Mouse (Mus musculus) induced T-regulatory cell, adult 2 months (primary cell): ENCODE measurements at regions not wholly inside any gene's neighbourhood (a gene's known extent, or its start where the extent isn't known, plus 50 kb on each side); places are given as distances from the start of the nearest gene placed in this dataset.

ENCODE experiments used
- DNase-seq: peaks from one replicate; pipeline ENCODE4 v3.0.0-alpha.2; 2012; ENCODE audit warnings: low read depth

DNA sequence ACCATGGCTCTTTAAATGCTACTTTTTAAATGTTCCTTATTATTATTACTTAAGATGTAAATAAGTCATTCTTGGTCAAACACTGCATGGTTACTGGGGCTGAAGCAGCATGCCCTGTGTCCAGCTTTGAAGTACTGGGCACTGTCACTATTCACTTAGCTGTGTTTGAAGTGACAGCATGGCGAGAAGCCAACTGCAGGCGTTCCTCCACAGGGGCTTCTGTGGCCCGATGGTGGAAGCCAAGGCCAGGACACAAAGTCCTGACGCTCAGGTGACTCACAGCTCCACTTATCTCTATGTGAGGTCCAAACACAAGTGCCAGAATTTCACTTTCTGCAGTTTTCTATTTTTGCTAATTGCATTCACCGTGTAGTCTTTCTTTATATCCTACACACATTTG is 65.3 kb downstream of the Cdca7 start:
- DNase-seq: no peak

DNA sequence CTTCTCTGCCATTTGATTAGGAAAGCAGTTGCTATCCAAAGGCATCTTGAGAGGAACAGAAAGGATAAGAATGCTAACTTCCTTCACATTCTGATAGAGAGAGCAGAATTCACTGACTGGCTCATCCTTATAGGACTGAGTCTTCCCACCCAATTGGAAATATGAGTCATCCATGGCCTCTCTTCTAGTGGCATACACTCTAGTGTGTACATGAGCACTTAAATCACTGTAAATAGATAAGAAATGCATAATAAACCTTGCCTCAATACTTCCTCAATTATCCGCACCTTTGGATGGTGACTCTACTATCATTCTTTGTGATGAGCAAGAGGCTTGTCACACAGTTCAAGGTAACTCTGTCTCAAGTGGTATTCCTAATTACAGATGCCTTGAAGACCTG is 69.5 kb downstream of the Cdca7 start:
- no peak for DNase-seq

DNA sequence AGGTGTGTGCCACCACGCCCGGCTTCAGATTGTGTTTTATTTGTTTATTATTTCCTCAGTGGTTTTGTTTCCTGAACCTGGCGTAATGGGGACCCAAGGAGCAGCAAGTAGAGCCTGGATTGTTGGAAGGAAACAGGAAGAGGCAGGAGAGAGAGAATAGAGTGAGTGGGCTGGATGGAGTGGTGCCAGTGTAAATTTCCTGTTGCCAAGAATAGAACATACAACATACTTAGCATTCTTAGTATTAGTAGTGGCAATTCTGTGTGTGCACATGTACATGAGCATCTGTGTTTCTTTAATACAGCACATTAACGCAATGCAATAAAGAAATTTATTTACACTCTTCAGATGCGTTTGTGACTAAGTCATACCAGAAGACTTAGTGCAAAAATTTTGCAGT is 70.5 kb downstream of the Cdca7 start:
- DNase-seq: no peak

DNA sequence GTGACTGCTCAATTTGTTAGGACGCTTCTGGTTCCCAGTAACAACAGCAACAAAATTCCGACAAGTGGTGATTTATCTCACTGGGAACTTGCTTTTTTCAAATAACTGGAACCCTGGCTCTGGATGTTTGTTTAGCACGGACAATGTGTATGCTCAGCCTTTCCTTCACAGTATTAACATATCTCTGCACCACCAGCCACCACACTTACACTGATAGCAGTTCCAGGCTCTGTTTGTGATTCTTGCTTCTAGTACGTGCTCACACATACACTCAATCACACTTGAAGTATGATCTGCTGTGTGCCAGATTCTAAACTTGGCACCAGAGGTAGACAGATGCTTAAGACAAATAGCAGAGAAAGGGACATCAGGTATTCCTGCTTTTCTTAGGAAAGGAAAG is 71.0 kb downstream of the Cdca7 start:
- DNase-seq: no peak

DNA sequence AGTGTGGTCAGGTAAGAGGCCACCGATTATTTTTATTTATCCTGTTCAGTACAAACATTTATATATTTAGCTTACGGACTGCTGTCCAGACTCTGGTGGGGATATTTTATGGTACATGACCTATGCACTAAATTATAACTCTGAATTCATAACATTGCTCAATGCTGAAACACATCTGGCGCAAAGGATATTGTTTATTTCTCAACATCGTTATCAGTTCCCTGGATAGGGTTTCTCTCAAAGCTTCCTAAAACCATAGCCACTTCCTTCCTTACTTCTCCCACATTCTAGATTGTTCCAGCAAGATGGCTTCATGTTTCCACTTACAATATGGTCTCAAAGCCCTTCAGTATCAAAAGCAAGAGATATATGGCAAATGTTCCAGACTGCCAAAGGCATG is 75.3 kb downstream of the Cdca7 start:
- no peak for DNase-seq

DNA sequence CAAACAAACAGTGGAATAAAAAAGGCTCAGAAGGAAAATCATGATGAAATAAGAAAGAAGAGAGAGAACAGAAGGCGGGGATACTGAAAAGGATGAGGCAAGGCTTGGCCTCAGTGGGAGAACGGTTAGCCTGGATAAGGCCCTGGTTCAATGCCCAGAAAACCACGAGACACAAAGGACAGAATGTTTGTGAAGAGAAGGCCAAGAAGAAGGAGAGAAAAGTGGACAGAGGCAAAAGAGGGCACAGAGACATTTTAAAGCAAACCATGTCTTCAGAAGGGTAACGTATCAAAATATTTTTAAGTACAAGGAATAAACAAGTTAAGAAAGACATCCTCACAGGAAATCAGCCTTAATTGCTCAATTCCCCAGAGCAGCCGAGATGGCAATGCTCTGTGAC is 78.6 kb downstream of the Cdca7 start:
- DNase-seq: no peak

DNA sequence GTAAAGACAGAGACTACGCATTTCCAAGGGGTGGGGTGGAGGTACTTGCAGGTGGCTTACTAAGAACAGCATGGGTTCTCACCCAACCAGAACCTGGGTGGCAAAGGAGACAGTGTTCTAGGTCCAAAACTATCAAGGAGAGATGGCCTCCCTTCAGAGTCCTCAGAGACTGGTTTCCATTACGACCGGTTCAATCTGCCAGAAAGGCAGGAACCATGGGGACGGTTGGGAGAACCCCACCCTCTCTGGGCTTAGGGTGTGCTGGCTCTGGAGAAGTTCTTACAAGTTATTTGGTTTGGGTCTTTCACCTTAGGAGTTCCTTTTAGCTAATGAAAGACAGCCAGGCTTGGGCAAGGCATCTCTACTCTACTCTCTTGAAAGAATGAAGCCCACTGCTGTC is 79.2 kb downstream of the Cdca7 start:
- DNase-seq: no peak

DNA sequence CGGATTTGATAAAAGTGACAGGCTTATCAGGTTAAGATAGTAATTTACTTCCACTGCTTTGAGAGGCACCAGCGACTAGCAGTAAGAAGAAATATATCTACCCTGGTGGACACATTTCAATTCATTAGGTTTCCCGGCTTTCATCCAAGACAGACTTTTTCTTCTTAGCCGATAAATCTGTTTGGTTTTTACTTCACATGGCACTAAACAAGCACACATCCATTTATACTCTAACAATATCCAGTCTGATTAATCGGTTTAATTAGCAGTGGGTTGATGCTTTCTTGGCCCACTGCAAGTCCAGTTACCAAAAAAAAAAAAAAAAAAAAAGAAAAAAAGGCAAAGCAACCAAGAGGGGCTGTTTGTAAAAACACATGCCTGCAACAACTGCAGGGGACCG is 79.6 kb downstream of the Cdca7 start:
- DNase-seq: no peak

DNA sequence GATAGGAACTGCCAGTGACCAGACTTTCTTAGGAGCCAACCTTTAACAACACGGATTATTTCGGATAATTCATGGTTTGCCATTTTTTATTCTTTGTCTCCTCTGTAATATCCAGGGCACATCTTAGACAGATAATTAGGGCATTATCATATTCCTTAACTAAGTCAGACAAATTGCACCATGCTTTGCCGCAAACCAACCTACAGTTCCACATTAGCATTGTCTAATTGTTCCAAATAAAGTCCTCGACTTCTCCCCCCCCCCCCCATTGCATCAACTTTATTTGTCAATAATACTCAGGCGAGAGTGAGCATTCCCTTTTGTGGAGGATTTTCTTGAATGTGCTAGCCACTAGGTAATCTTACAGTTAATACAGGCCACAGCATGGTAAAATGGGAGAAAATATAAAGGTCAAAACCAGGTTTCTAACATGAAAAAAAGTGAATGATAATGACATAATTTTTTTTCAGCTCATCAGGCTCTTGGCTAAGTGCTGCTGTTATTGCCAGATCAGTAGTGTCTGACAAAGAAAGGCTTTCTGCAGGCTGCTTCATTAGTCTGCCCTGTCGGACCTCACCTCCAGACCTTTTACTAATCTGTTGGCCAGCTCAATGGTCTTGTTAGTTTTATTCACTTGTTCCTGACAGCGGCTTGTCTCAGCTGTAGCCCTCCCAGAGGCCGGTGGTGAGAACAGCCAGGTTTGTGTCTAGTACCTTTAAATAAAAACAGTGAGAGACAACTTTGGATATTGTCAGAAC is 80.3 kb downstream of the Cdca7 start:
- DNase-seq: no peak

DNA sequence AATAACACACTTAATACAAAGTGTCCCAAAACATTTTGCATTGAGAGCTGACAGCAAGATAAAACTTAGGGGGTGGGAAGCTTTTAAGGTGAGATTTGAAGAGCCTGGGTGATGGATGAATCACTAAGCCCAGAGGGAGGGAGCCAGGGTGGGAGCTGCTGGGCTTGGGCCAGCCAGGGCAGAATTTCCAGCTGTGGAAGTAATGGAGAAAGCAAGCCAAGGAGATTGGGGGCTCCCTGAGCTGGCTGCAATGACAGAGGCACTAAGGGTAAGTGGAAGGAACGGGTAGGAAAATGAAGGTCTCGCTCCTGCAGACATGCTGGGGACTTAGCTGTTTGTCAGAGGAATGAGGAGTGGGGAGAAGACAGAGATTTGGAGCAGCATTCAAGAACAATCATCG is 81.2 kb downstream of the Cdca7 start:
- no peak for DNase-seq

DNA sequence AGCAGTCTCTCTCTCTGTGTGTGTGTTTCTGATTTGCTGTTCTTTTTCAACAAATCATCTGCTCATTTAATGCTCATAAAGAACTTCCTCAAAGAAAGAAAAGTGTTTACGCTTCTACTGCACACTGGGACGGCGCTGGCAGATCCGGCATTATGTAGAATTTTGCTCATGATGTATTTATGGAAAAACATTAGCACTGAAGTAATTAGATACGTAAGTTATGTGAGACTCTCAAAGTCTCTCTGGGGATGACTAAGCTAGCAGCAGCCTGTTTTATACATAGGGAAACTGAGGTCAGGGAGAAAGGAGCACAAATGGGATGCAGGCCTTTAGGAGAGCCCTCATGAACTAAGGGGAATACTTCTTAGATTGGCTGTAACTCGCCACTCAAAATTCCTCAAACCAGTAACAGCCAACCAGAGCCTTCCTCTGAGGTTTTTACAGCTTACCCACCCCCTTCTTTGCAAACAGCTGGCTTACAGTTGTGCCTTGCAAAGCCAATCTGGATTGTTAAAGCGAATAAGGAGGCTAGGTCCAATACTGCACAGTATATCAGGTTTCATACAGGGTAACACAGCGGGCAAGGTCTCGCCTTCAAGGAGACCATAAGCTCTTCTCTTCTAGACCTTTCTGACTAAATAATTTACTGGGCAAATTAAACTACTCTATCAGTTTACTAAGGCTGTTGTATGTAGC is 81.8 kb downstream of the Cdca7 start:
- DNase-seq: no peak

DNA sequence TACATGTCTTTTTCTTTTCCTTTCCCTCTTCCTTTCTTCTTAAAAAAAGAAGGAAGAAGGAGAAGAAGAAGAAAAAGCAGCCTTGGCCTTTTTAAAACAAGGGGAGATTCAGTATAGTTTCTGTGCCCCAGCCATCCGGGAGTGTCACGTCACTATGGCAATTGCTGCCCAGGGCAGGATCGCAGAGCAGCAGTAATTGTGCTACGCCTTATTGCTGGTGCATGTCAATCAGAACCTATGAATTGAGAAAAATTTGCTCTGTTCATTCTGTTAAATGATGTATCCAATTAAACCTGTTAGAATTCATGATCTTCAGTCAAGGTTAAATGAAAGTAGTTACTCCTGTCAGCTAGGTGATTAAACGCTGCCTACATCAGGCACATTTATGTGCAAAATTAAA is 85.4 kb downstream of the Cdca7 start:
- DNase-seq: no peak

DNA sequence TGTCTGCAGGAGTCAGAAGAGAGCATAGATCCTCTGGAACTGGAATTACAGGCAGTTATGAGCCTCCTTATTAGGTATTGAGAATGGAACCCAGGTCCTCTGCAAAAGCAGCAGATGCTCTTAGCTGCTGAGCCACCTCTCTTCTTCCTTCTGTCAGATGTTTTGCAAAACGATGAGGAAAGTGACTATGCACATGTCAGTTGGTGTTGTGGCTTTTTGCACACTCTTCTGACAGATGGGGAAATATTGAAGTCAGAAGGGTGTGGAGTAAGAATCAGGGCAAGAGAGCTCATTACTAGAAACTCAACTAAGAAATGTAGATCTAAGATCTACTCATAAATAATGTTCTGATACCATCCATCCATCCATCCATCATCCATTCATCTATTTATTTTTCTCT is 102.4 kb downstream of the Cdca7 start:
- DNase-seq: no peak

DNA sequence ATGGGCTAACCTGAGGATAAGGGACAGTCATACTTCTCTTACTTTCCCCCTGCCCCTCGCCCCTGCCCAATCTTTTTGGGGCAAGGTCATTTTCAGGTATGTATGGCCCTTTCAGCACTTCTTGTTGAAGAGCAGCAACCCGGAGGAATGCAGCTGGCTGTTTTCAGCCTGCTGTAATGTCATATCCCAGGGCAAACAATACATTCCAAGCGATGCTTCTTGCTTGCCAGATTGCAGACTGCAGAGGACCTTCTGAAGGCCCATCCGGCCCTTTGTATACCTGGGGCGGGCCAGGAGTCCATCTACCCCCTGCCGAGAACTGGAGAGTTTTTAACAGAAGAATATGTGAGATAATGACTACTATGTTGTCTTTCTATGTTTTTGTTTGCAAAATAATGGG is 105.2 kb downstream of the Cdca7 start:
- no peak for DNase-seq

DNA sequence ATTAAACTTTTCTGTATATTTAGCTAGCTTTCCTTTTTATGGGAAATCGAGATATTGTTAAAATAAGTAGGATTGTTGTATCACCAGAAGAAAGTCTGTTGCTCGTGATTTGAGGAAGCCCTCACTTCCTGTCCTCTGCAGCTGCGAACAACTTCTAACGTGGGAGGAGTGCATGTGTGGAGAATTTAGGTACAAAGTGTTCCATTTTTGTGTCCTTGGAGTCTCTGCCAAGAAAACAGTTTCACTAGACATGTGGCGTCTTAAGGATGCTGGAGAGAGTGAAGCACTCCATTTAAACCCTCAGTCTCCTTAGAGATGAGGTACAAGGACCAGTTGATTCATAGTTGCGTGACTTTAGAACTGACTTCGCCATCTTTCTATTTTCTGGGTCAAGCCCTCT is 112.9 kb downstream of the Cdca7 start:
- no peak for DNase-seq

DNA sequence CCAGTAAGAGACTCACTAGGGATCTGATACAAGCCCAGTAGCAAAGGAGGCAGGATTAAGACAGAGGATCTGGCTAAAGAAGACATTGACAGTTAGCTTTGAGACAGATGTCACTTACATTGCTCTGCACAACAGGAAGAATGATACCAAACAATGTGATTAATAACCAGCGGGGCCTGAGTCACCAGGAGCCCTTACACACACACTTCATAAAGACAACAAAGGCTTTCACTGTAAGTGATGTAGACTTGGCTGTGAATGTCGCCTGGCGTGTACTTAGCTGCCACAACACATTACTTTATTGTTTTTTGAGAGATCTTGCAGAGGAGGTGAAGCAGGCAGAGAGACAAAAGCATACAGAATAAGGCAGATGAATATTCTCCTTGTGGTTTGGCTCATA is 116.1 kb downstream of the Cdca7 start:
- DNase-seq: no peak

DNA sequence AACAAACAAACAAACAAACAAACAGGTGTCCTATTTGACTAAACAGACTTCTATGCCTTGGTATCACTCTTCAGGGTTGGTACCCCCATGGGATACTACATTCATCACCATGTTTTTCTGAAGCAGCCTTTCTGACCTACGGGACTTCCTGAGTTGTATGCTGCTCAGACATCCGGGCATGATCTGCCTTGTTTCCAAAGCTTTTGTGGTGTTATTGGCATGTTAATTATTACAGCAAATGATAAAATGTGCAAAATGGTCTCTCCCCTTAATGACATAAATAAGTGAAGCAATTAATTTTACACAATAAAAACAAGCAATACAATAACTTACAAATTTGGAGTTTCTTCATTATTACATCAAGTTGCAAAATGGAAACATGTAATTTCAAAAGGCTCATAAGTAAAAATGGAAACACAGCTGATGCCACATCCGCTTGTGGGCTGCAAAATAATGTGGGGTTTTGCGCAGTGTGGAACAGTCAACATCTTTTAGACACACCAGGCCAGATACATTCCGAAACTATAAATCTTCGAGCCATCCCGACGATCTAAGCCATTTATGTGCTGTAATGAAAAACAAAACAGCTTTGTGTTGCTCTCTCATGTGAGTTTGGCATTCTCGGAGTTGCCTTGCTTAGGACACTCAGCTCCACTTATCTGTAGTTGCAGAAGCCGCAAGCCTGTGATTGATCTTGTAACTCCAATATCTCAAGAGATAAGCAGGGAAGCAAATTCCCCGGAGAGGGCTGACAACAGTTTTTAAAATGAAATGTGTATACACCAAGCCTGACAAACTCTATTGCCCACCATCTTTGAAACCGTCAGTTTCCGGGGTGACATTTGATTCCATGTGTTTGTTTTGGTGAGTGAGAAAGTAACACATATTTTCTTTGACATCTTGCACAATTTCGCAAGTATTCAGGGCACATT is 121.3 kb downstream of the Cdca7 start:
- peak; percentile 7 for DNase-seq

DNA sequence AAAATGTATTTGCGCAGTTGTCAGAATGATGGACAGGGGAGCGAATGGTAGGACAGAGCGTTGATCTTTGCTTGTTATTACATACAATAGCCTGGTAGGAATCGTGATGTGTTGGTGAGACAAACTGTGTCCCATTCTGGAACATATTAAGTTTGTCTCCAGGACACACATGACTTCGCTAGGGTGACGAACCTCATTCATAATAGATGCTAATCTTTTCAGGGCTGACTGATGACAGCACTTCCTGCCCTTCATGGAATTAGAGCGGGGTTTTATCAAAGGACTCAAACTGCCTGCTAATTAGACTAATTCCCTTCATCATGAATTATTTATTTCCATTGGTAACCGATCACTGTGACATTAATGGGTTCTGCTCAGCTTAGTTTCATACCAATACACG is 122.0 kb downstream of the Cdca7 start:
- DNase-seq: no peak

DNA sequence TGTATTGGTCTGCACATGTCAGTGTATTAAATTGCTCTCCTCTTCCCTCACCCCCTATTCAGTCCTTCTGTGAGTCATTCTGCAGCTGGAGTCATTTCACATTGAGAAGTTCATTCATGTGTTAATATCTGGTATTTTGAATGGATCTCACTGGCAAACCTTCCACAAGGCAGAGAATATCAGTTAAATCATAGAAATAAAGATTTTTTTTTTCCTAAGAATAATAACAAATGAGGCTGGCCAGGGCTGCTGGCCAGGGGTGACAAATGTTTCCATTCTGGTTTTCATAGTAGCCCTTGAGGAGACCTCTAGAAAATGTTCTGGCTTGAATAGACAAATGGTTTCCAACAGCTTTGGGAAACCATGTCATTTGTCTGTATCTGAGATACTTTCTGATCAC is 124.8 kb downstream of the Cdca7 start:
- DNase-seq: no peak

DNA sequence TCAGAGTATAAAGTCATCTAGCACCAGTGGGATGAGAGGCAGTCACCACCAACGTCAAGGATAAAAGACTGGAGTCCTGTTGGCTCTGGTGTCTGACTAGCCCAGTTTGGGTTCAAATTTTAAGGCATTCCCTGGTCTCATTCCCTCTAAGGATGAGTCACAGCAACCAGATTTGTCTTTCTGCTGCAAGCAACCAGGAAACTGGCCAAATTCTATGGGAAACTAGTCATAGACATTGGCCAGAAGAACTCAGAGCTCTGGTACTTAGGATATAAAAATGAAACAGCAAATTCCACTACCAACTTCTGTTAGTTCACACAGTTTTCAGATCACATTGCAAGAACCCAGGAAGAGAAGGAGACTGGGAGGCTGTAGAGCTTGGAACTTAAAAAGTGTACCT is 126.2 kb downstream of the Cdca7 start:
- no peak for DNase-seq

DNA sequence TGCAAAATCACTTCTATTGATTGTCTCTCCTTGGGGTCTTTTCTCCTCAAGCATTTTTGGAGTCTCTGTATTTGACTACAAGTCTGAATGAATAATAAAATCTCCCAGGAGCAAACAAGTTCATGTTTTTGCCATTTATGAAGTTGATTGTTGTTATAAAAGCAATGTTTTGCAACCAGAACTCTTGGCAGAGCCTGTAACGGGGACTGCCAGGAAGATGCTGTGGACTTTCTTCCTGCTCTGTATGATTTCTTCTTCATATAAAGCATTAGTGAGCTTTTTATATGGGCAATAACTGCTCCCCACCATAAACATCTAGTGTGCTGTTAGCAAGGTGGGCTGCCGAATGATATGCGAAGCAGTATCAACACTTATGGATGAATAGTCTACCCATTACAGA is 136.3 kb downstream of the Cdca7 start:
- DNase-seq: no peak

DNA sequence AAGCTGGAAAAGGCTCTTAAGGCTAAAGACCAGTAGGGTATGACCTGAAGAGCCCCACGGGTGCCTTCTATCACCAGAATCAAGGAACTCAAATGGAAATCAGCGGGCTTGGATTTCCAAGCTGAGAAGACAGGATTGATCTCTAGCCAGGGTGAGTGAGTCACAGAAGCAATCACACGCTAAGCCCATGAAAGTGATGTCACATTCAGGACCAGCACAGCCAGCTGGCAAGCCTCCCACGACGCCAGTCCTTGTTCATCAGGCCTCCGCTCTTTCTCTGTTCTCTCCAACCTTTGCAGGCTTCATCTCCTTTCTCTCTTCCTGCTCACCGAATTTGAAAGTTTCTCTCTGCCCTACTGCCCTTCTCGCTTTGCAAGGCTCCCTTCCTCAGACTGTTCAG is 138.3 kb downstream of the Cdca7 start:
- no peak for DNase-seq

DNA sequence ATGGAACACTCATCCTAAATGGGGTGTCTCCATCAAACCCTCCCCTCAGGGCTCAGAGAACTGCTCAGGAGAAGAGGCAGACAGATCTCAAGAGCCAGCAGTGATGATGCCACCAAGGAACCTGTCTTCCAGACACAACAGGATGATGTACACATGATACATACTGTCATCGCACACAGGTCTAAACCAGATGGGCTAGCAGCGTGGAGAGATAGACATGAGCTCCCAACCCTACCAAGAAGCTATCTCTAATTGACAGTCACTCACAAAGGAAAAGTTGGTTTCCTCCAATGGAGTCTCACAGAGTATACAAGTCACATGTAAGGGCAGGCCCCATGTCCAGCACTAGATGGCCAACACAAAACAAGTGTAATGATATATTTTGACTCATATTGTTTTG is 139.9 kb downstream of the Cdca7 start:
- DNase-seq: no peak
